Mouse (Mus musculus) layer of hippocampus, postnatal 10 days (tissue): ENCODE measurements around the gene P2ry2. TPM values are rescaled to one million over a fixed set of nuclear protein-coding genes. Genes with fewer than 3 reads are reported as not detected.
A peak's percentile ranks its signal among the peaks of the same experiment; 100 is the strongest.

Experiments
- DNase-seq, 2 experiments: peaks; one replicate each; pipeline ENCODE4 v3.0.0; 2021; ENCODE audit warnings: low spot score in 2 of 2
- total RNA-seq, 2 experiments: library from RNA; stranded (reverse); gene quantifications; 2 replicates each; pipeline ENCODE4 v1.2.3; 2021

Gene P2ry2
- total RNA-seq, 2 experiments from 2014 or later = 1.2 to 2.2 TPM

DNA sequence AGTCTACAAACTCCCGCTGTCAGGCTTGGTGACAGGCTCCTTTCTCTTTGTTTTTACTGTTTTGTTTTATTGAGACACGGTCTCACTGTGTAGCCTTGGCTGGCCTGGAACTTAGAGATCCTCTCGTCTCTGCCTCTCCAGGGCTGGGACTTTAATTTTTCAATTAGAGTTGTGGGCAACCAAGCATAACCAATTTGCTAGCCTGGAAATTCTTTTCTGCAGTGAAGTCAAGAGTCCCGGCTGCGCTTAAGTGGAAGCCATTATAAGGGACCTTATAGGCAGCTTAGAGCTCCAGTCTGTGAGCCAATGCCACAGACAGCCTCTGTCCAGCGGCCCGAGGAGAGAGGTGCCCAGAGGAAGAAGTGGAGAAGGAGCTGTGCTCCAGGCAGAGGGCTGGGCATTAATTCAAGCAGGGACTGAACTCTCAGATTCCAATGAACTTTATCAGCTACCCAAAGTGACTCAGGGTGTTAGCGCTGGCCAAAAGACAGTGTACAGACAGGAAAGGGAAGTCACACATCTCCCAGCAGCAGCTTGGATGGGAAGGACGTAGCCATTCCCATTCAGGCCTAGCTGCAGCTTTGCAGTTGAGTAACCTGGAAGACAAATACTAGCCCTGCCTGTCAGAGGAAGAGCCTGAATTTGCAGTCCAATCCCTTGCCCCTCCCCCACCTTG lies 21.9 kb downstream of the P2ry2 start:
- DNase-seq = no peak

DNA sequence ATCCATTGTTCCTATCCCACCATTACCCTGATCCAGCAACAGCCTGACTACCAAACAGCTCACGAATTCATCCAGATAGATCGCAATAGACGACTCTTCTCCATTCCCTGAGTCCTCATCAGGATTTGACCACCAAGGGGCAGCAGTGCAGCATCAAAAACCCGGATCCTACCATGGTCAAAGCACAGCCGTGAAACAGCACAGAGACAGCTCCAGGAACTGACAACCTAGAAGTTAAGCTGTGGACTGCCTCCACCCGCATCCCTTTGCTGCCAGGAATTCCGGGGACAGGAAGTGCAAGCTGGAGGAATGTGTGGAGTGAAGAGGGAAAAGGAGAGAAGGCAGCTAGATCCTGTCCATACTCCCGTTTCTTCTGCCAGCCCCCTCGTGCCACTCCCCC lies 24.6 kb downstream of the P2ry2 start:
- DNase-seq = peak; percentile 78 to 84

DNA sequence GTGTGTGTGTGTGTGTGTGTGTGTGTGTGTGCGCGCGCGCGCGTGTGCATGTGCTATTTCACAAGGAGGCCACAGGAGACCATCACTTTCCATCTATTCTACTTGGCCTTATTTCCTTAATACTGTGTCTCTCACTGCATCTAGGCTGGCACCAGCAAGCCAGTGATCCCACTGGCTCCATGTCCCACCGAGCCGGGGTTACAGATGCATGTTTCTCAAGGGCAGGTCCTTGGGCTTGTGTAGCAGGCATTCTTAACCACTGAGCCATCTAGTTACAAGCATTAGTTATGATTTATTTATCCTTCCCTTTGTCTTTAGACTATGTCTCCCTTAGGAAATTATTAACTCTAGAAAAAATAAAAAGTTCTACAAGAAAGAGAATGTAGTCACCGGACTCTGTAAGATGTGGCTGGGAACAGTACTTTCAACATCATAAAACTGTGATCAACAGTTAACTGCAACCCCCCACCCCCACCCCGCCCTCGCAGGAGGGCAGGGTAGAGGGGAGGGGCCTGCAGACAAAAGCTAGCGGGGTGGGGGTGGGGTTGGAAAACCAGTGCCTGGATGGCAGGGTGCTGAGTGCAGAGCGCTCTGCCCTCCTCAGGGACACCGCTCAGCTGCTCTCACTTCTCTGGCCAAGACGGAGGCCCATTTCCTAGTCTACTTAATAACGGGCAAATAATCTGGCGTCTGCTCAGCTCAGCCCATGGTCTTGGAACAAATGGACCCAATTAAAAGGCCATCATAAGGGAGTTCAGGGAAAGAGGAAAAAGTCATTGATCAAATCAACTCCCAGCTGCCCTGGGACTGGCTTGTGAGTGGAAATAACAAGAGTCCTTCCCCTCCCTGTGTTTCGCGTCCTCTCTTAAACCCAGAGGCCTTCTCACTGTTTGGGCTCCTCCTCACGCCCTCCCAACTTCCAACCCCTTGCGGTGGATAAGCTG lies 27.9 kb downstream of the P2ry2 start:
- DNase-seq = no peak

DNA sequence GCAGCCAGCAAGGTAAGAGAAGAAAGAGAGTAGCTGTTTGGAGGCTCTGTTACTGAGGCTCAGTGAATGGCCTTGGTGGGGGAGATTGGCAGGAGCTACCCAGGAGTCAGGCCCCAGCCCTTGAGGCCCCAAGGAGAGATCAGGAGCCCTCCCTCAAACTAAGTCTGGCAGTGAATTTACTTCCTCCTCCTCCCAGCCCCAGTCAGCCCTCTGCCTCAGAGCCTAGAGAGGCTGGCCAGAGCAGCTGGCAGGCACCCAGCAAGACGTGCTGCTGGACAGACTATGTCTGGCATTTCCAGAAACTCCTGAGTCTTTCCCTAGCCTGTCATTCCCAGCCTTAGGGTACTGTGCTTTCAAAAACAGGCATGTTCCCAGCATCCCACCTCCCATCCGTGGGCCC lies 33.5 kb downstream of the P2ry2 start:
- peak; percentile 44 to 57 for DNase-seq

DNA sequence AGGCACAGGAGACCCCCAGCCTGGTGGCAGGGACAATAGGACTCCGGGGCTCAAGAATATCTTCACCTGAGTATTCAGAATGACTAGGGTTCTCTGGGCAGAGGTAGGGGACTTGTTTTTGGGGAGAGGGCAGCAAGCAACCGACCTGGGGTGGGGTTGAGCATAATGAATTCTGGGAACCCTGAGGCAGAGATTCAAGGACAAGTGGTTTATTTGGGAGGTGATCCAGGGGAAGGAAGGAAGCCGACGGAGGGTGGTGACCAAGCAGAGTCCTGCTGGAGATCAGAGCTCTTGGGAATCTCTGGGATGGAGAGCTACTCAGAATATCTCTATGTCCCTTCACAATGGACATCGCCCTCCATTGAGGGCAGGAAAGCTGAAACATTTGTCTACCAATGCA lies 34.5 kb downstream of the P2ry2 start:
- DNase-seq = no peak

DNA sequence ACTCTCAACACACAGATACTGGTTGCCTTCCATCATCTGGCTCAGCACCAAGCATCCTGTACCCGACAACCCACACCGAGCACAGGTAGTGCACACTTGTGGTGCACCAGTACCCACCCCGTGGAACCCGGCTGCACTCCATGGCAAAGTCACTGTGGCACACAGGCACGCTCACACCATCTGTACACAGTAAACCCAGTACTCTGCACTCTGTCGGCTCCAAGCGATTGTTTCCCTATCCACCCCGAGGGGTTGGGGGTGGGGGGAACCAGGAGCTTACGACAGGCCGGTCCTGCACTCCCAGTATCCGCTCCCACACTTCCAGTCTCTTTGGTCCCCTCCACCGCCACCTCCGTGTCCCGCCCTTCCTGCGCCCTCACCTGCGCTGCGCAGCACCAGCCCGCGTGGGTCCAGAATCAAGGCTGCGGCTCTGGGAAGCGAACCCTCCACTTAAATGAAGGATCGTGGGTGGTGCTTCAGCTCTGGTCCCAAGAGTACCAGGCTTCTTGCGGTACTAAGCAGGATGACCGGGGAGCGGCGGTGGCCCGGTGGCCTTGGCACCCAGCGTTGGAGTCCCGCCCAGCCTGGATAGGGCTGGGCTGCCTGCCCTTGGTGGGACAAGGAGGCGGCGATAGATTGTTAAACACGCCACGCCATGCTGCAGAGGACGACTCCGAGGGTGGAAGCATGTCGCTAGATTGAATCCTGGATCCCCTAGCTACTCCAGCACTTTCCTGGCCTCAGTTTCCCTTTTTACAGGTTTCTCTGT lies 38.3 kb downstream of the P2ry2 start, which contains the start of gene P2ry6:
Gene P2ry6, minus strand, starts transcription at position 515 of the 769 bp plus-strand sequence.
- peak in 1 of 2 experiments; percentile 40 for DNase-seq

DNA sequence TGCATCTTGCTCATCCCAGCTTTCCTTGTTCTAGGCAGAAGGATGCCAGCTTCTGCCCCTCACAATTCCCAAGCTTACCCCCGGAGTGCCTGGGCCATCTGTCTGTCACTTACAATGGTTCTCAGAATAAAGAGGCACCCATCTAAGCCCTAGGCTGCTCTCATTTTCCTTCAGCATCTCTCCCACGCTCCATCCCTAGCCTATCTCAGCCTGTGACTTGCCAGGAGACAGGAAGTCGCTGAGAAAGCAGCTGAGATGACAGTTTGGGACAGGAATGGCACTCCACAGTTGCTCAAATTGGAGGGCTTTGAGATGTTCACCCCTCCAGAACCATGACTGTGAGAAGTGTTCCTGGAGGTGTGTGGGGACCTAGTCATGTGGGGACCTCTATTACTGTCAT lies 39.8 kb downstream of the P2ry2 start:
- DNase-seq = no peak

DNA sequence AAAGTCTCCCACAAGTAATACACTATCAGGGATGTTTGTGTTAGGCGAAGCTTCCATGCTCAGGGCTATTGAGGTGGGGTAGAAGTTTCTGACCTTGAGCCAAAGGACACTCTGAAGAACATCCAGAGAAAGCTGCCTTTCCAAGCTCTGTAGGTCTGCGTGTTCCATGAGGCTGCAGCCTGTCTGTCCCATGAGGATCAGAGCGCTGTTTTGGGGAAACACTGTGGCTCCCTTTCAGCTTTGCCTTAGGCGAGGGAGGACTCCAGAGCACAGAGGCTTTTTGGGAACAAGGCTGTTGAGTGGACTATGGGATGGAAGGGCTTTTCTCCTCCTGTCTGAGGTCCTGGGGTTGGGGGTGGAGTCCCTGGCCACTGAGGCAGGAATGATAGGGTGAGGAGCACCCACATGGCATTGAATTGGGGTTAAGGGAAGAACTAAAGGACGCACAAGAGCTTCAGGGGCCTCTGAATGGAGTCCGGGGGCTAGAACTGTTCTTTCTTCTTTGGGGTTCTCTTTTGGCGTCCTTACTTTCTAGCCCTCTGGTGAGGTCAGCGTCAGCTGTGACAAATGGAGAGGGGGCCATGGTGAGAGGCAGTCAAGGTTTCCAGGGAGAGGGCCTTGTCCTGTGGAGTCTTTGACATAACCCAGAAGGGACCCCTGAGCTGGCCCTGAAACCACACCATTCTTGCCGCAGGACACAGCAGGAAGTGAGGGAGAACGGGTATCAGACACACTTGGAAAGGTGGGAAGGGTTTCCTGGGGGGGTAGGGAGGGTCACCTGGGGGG lies 43.6 kb downstream of the P2ry2 start:
- DNase-seq = no peak

DNA sequence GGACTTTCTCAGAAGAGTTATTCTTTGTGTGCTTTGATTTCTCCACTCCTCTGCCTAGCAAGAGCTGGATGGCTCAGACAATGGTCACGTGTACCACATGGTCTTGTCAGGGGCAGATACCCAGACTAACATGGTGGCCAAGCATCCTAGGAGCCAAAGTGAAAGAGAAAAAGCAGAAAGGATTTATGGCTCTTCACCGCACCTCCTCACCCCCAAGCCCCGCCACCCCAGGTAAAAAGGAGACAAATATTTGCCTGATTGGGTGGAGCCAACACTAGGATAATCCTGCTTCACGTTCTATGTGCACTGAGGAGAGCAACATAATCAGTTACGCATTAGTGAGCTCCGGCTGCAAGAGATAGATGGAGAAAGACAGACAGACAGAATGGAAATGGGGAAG lies 44.3 kb downstream of the P2ry2 start:
- no peak for DNase-seq

DNA sequence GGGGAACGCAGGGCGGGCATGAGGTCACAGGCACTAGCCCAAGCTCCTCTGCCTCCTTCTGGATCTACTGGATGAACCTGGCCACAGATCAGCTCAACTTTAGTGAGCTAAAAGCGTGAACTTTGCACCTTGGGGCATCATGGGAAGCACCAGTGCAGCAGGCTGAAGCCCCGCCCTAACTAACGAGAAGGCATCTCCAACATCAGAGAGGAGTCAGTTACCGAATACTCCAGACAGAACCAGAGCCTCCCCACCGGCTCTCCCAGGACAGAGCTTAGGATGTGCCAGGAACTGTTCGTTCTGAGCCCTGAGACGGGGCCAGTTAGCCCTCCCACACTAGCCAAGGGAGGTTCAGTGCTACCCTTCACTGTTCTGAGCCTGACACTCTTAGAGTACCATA lies 44.8 kb downstream of the P2ry2 start:
- DNase-seq = no peak

DNA sequence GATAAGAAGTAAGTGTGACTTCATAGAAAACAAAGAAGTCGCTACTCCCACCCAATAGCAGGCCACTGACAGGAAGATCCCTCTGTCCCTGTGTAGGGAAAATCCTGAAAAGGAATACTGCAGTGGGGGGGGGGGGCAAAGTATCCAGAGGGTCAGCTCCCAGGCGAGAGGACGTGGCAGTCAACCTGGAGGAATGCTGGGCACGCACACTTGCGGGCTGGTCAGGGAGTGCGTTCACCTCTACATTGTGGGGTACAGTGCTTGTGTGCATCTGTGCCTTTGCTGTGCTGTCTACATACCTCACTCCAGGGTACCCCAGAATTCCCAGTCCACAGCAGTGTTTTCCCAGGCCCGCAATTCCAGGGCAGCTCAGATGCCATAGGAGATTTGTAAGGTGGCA lies 46.7 kb downstream of the P2ry2 start:
- no peak for DNase-seq

DNA sequence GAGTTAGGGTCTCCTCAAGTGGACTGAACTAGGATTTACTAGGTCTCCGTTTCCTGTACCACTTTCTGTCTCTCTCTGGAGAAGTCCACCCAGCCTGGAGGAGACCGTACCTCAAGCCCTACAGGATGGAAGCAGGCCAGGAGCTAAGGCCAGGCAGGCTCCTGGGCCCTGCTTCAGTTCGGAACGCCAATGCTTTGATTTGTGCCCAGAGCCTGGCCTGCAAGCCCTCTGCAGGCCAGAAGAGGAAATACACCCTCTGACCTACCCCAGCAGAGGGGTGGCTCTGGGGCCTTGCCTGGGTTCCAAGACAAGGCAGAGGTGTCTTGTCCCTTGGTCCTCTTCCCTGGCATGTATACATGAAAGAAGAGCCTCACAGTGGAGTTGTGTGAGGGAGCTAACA lies 47.6 kb downstream of the P2ry2 start:
- DNase-seq = no peak

DNA sequence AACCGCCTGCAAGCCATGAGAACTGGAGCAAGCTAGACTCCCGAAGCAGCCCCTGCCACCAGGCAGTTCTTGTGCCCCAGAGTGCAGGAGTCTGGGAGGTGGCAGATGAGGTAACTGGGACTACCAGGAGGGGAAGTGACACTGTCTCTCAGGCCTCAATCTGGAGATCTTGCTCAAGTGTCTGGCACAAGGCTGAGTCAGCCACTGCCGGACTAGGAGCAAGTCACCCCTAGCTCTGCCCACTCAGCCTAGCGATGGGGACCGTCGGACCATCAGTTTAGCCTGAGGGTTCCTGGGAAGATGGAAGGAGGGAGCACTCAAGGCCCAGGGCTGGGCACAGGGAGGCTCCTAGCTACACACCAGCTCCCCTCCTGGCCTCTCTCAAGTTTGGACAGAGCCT lies 48.4 kb downstream of the P2ry2 start:
- DNase-seq = no peak

DNA sequence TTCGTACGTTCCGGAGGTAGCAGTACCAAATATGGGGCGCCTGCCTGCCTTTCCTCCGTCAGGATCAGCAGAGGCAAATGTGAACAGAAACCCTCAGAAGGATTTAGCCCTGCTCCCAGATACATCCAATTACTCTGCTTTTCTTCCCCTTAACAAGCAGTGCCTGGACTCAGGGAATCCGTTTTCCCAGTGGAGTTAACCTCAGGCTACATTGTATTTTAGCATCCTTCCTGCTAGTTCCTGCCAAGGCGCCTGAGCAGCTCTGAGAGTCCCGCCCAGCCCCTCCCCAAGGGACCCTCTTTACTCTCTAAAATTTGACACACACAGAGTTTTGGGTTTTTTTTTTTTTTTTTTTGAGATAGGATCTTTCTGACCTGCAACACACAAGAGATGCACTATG lies 49.3 kb downstream of the P2ry2 start:
- no peak for DNase-seq

DNA sequence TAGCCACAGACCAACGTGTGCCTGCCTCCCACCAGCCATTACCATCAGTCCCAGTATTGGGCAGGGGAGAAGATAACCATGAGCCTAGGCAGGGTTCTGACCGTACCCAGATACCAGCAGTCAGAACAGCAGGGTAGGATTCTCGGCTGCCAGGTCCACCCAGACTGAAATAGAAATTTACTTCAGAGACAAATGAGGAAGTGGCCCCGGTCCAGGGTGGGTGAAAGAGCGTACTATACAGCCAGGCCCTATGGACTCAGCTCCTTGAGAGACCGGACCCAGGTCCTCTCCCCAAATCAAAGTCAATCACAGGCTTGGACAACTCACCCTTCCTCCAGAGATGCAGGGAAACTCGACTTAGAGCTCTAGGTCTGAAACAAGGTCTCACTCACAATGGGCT lies 51.5 kb downstream of the P2ry2 start:
- DNase-seq = no peak

DNA sequence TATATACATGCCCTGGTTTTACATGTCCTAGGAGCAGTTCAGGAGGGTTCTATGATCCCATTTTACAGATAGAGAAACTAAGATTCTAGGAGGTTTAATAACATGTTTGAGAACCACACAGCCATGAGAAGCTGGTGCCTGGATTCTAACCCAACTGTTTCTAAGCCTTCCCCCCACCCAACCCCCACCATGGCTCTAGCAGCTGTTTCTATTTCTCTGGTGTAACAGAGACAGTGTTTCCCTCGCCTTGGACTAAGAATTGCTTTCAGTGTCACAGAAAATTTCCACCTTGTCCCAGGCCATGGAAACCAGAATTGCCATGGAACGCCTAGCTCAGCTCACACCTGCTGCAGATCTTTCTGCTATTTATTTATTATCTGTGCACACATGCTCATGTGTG lies 52.2 kb downstream of the P2ry2 start:
- no peak for DNase-seq

DNA sequence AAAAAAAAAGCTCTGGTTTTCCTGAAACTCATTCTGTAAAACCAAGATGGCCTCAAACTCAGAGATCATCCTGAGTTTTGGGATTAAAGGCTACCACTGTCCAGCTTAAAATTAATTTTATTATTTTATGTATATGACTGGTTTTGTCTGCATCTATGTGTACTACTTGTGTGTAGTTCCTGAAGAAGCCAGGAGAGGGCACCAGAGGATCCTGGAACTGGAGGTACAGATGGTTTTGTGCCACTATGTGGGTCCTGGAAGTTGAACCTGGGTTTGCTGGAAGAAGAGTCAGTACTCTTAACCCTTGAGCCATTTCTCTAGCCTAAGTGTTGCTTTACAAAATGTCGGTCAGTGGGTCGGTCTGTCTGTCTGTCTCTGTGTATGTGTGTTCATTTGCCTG lies 54.2 kb downstream of the P2ry2 start:
- DNase-seq = no peak

DNA sequence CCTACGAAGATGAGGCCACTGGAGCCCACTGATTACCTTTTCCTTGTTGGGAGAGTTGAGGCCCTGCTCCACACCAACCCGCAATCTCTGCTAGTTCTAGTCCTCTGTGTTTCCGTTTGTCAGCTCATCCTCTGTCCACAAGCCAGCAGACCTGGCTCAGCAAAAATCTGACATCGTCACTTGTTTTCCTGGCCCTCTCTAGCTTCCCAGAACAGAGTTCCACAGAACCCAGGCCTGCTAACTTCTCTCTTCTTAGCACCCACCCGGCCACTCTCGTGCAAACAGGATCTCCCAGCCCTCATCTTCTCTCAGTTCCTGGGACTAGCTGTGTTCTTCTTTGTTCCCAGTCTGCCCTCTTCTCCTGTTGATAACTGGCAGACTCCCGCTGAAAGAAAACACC lies 60.0 kb downstream of the P2ry2 start:
- no peak for DNase-seq

DNA sequence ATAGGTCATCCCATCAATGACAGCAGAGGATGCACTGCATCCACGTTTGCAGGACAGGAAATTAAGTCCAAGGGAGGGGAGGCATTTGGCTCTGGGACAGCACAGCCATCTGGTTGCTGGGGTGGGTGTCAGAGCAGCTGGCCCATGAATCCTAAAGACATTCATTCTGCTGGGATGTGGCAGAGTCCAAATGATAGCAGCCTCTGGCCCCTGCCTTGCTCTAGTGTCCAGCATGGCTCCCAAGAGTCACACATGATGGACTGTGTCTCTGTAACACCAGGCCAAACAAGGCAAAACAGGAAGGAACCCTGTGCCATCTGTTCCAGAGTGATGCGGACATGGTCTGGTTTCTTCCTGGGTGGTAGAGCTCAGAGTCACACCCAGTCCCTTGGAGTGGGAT lies 60.8 kb downstream of the P2ry2 start:
- no peak for DNase-seq

DNA sequence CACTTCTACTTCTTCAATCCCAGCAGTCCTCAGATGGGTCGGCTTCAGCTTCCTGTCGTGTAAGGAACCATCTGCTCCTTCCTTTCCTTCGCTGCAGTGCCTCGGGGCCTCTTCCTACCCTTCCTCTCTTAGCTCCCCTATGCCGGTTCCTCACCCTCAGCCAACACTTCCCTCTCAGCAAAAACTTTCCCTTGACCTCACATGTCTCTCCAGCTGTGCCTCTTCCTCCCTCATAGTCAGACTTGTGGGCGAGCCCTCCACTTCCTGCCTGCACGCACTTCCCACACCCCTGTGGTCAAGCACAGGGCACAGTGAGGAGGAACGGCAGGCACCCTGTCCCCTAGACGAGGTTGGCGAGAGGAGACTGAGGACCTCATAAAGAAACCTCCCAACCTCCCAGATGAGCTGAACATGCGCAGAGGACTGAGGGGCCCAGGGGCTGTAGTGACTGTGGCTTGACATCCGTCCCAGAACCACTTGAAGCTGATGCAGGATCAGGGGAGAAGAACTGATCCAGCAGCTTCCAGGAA lies 62.1 kb downstream of the P2ry2 start:
- DNase-seq = no peak

DNA sequence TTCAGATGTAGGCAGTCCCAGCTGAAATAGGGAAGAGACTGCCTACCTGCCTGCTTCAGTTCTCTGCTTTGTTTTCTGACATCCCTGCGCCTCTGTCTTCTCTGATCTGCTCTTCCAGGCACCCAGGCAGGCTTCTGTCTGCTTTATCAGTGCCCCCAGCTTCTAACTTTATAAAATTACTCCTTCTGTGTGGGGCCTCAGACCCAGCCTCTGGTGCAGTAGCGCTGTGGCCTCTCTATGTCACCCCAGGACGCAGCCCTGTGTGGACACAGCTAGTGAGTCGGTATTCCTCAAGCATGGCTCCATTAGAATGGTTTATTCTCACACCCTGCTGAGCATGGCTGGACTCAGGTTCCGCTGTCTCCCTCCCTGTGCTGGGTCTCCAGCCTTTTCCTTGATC lies 62.6 kb downstream of the P2ry2 start:
- no peak for DNase-seq
